Mouse (Mus musculus): Measurements from ENCODE around the gene Syngr2. TPM values are rescaled to one million over a fixed set of nuclear protein-coding genes. Genes with fewer than 3 reads are reported as not detected.

Gene Syngr2
- polyA plus RNA-seq, 1 experiment from 2014 or later = 149 TPM

DNA sequence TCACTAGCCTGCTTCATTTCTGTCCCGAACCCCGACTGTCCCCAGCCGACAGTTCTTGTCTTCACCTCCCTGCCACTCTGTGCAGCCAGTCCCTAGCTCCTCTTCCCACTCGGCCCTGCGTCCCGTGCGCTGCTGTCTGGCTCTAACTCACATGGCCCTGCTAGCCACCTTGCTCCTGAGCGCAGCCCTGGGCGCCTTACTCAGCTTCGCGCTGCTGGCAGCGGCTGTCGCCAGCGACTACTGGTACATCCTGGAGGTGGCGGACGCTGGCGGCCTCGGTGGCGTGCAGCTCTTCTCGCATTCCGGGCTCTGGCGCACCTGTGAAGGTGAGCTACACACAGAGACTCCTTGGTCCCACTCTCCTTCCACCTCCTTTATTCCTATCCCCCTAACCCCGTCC, 51.1 kb downstream of the Syngr2 start, which contains the start of gene Tmem235:
Gene Tmem235 (plus strand): TSS at position 152 of the 400 bp plus-strand sequence.
- no peaks in the 10 kb centered on the region for H3K27me3 ChIP-seq
- no peak for TF ChIP-seq CTCF (IDR thresholded peaks at IDR 0.05)
- ChIA-PET POLR2A (interaction anchor here (1.0 kb wide), 1 partner anchor 35 kb away, joined by 3 read pairs; the partner anchor contains the start of genes Afmid and Tk1), CTCF (no interaction called here)
- DNase-seq (ENCODE audit: low read depth, low spot score) (no peak), ATAC-seq (no peak)
- in situ Hi-C loops (cut with MboI; ENCODE audit: low pct_unique_long_range_greater_than_20kb) = no loop called here

DNA sequence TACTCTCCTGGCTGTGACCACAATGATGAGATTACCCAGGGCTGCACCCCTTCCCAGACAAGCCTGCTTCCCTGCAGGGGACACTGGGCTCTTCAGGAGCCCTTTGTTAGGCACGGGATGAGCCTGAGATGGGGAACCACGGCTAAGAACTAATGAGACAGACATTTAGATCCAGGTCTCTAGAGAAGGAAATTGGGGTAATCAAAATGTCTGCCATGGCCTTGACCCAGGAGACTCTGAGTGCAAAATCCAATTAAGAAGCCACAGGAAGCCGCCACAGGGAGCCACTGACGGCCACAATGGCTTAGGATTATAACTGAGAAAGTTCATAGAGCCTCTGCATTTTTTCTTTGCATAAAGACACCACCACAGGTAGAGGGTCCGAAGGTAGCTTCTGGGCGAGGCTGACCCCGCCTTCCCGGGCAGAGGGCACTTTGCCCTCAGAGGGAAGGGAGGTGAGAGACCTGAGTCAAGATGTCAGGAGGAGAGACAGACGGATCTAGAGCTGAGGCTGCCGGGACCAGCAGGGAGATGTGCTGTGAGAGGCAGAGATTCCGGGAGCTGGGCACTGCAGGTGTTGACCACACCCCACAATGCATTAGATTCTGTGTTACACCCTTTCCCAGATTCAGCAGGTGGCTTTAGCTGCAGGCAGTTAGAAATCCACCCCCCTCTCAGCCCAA, 53.8 kb downstream of the Syngr2 start:
- POLR2A ChIA-PET = no interaction called here

More for the DNA sequence above, 53.8 kb downstream of the Syngr2 start:
- no peaks in the 10 kb centered on the region for H3K27me3 ChIP-seq
- CTCF ChIA-PET = no interaction called here
- no peak for TF ChIP-seq CTCF (IDR thresholded peaks at IDR 0.05)
- DNase-seq (ENCODE audit: low read depth, low spot score) = no peak
- ATAC-seq = no peak
- in situ Hi-C loops (cut with MboI; ENCODE audit: low pct_unique_long_range_greater_than_20kb) = no loop called here

Other genes starting within 250 kb of the Syngr2 start
- gene Tnrc6c, start 155.4 kb upstream of the Syngr2 start, polyA plus RNA-seq (2021) = 21.1 TPM
- gene Tmc8, start 27.6 kb upstream of the Syngr2 start, polyA plus RNA-seq (2021) = 0.49 TPM
- gene Tmc6, start 27.5 kb upstream of the Syngr2 start, polyA plus RNA-seq (2021) = 3.6 TPM
- gene 6030468B19Rik, start 12.0 kb upstream of the Syngr2 start, polyA plus RNA-seq (2021) = not detected
- gene Gm20708, start within 50 bp of the Syngr2 start, polyA plus RNA-seq (2021) = 0.78 TPM
- gene Afmid, start 16.3 kb downstream of the Syngr2 start, polyA plus RNA-seq (2021) = 9.1 TPM
- 79.7 TPM for gene Tk1, start 16.4 kb downstream of the Syngr2 start, polyA plus RNA-seq (2021)
- 79.5 TPM for gene Birc5, start 39.6 kb downstream of the Syngr2 start, polyA plus RNA-seq (2021)
- 0.06 TPM for gene Tmem235, start 51.1 kb downstream of the Syngr2 start, polyA plus RNA-seq (2021)
- 10.6 TPM for gene Tha1, start 63.8 kb downstream of the Syngr2 start, polyA plus RNA-seq (2021)
- gene Socs3, start 160.4 kb downstream of the Syngr2 start, polyA plus RNA-seq (2021) = 171 TPM
- gene Pgs1, start 176.6 kb downstream of the Syngr2 start, polyA plus RNA-seq (2021) = 120 TPM